ENCODE assay signal across 9 mouse cellular contexts in genomic region chr6:125137002-125137671, GRCm38 (mm10). TPM values are rescaled to one million over a fixed set of nuclear protein-coding genes. Genes with fewer than 3 reads are reported as not detected.
DNase-seq lines count a peak whose midpoint lies in the region; ATAC-seq and TF ChIP-seq lines count a peak whose summit lies in the region.
"Had no signal": no experiment of that assay in that cellular context is flagged by ENCODE, and none has a peak within 500 bp of the region (broad histone marks: within the 10 kb centered on the region; RNA-seq: fewer than 3 reads in every experiment).

No protein-coding gene starts in this region.

- TF ChIP-seq CTCF in ES-Bruce4 (IDR thresholded peaks at IDR 0.05; ENCODE audit: low read depth, low read length): peak; percentile 58

- peaks cover 84% of the 10 kb centered on the region for H3K36me3 ChIP-seq in ES-Bruce4 (ENCODE audit: control insufficient read depth, insufficient read depth, low read length, poor library complexity, severe bottlenecking)

- ATAC-seq in erythroblast, adult 5-6 weeks (replicated peaks; ENCODE audit: low FRiP score, poor library complexity, severe bottlenecking): peak; percentile 57; the same call in 1 of the 2 replicates
- 0 out of 2 replicates have a peak, but pooled peaks have one; percentile 16 for ATAC-seq in neutrophil, adult 5-6 weeks (ENCODE audit: extremely low read depth, insufficient number of reproducible peaks, low FRiP score, poor library complexity, severe bottlenecking)

- no peak for TF ChIP-seq POLR2A in ES-Bruce4 (IDR thresholded peaks at IDR 0.05; ENCODE audit: insufficient read depth, low read length)

- intact Hi-C loops in left cerebral cortex, postnatal 14 days (cut with DNase I): no loop called here

- TF ChIP-seq EP300 in ES-Bruce4 (IDR thresholded peaks at IDR 0.05; ENCODE audit: insufficient read depth, low read depth, low read length): no peak

- no peak overlapping the region for H3K9ac ChIP-seq in ES-Bruce4 (ENCODE audit: low read depth, poor library complexity, severe bottlenecking)
- H3K9ac ChIP-seq: midbrain, embryonic 12.5 days had no signal

- H3K4me3 ChIP-seq in ES-Bruce4 (ENCODE audit: low read depth, low read length): no peak overlapping the region
- H3K4me3 ChIP-seq: midbrain, embryonic 12.5 days had no signal

- H3K9me3 ChIP-seq in ES-Bruce4 (replicated peaks; ENCODE audit: control insufficient read depth, insufficient read depth, low read length, poor library complexity, severe bottlenecking): no peaks in the 10 kb centered on the region
- H3K9me3 ChIP-seq: midbrain, embryonic 12.5 days had no signal

- peak; percentile 47 for DNase-seq in embryo, embryonic 10 days (ENCODE audit: low spot score)
- DNase-seq in embryo, embryonic 9.5 days (ENCODE audit: extremely low spot score): no peak
- peak; percentile 61 to 71 for DNase-seq in left cerebral cortex, postnatal 14 days (ENCODE audit: low spot score in 2 of 2)
- no peak for DNase-seq in left cerebral cortex, adult 11 months (ENCODE audit: low spot score)
- no peak for DNase-seq in cerebellum, adult 9-10 months

- H3K27ac ChIP-seq in ES-Bruce4 (ENCODE audit: insufficient read depth, low read length): no peak overlapping the region
- H3K27ac ChIP-seq: midbrain, embryonic 12.5 days had no signal

- no peaks in the 10 kb centered on the region for H3K27me3 ChIP-seq in ES-Bruce4 (ENCODE audit: control insufficient read depth, insufficient read depth, low read length, poor library complexity, severe bottlenecking)
- H3K27me3 ChIP-seq: midbrain, embryonic 12.5 days had no signal

- H3K4me1 ChIP-seq in ES-Bruce4 (ENCODE audit: control insufficient read depth, insufficient read depth, low read length): peaks cover 1% of the 10 kb centered on the region

RNA-seq across cellular contexts. Expression of gene Nop2, which starts 5.4 kb away (rescaled TPM):
- 10 to 100 TPM; 28.8 to 32.3 TPM for total RNA-seq in left cerebral cortex, postnatal 14 days (2021)
- 75.1 and 78.4 TPM in 2 replicates for polyA plus RNA-seq in ES-Bruce4 (2011; ENCODE audit: insufficient read depth, insufficient read length, low read depth, missing spikeins)
- total RNA-seq in erythroblast, adult 5-6 weeks (2015; ENCODE audit: low replicate concordance): 4.8 and 6.7 TPM in 2 replicates
- total RNA-seq in erythroblast, adult 5-6 weeks (2017; ENCODE audit: low replicate concordance): 10.5 and 11.8 TPM in 2 replicates
- 26.8 and 26.9 TPM in 2 replicates for total RNA-seq in neutrophil, adult 5-6 weeks (2017)

RNA-seq across cellular contexts. Expression of gene Iffo1, which starts 7.9 kb away (rescaled TPM):
- 10 to 100 TPM; 51.9 to 57.4 TPM for total RNA-seq in left cerebral cortex, postnatal 14 days (2021)
- polyA plus RNA-seq in ES-Bruce4 (2011; ENCODE audit: insufficient read depth, insufficient read length, low read depth, missing spikeins): 8.3 and 9.9 TPM in 2 replicates
- total RNA-seq in erythroblast, adult 5-6 weeks (2015; ENCODE audit: low replicate concordance): 3.1 and 6.9 TPM in 2 replicates
- 2.2 and 10.9 TPM in 2 replicates for total RNA-seq in erythroblast, adult 5-6 weeks (2017; ENCODE audit: low replicate concordance)
- 36.6 and 37.5 TPM in 2 replicates for total RNA-seq in neutrophil, adult 5-6 weeks (2017)

RNA-seq across cellular contexts. Expression of gene Gapdh, which starts 29.1 kb away (rescaled TPM):
- 1,000 to 10,000 TPM; 2,273 to 2,303 TPM for total RNA-seq in left cerebral cortex, postnatal 14 days (2021)
- polyA plus RNA-seq in ES-Bruce4 (2011; ENCODE audit: insufficient read depth, insufficient read length, low read depth, missing spikeins): 933 and 990 TPM in 2 replicates
- total RNA-seq in erythroblast, adult 5-6 weeks (2015; ENCODE audit: low replicate concordance): 912 and 913 TPM in 2 replicates
- total RNA-seq in erythroblast, adult 5-6 weeks (2017; ENCODE audit: low replicate concordance): 174 and 278 TPM in 2 replicates
- total RNA-seq in neutrophil, adult 5-6 weeks (2017): 562 and 577 TPM in 2 replicates

RNA-seq across cellular contexts. Expression of gene Chd4, which starts 41.4 kb away (rescaled TPM):
- total RNA-seq in left cerebral cortex, postnatal 14 days (2021): 100 to 1,000 TPM; 157 TPM
- polyA plus RNA-seq in ES-Bruce4 (2011; ENCODE audit: insufficient read depth, insufficient read length, low read depth, missing spikeins): 307 and 317 TPM in 2 replicates
- total RNA-seq in erythroblast, adult 5-6 weeks (2015; ENCODE audit: low replicate concordance): 31.8 and 50.0 TPM in 2 replicates
- 70.6 and 102 TPM in 2 replicates for total RNA-seq in erythroblast, adult 5-6 weeks (2017; ENCODE audit: low replicate concordance)
- total RNA-seq in neutrophil, adult 5-6 weeks (2017): 363 and 367 TPM in 2 replicates

RNA-seq across cellular contexts. Expression of gene Ncapd2, which starts 54.4 kb away (rescaled TPM):
- total RNA-seq in left cerebral cortex, postnatal 14 days (2021): 10 to 100 TPM; 23.5 to 29.6 TPM
- polyA plus RNA-seq in ES-Bruce4 (2011; ENCODE audit: insufficient read depth, insufficient read length, low read depth, missing spikeins): 383 and 401 TPM in 2 replicates
- total RNA-seq in erythroblast, adult 5-6 weeks (2015; ENCODE audit: low replicate concordance): 139 and 148 TPM in 2 replicates
- 137 and 246 TPM in 2 replicates for total RNA-seq in erythroblast, adult 5-6 weeks (2017; ENCODE audit: low replicate concordance)
- 42.5 and 66.2 TPM in 2 replicates for total RNA-seq in neutrophil, adult 5-6 weeks (2017)

Comparison
In these comparisons a context has a peak if more than half of its experiments do, and no peak if none do; other contexts are left out.
1. DNase-seq: peak in embryo, embryonic 10 days (single experiment) and left cerebral cortex, postnatal 14 days (2 of 2); none in embryo, embryonic 9.5 days (single experiment), left cerebral cortex, adult 11 months (single experiment) and cerebellum, adult 9-10 months (single experiment).